Mouse (Mus musculus) gastrocnemius, postnatal 14 days (tissue): Measurements from ENCODE around the gene Zfp534. TPM values are rescaled to one million over a fixed set of nuclear protein-coding genes. Genes with fewer than 3 reads are reported as not detected.
A peak's percentile ranks its signal among the peaks of the same experiment; 100 is the strongest.
"Not testable (repeated sequence)": the region's sequence is repeated elsewhere in the genome, so short reads cannot be mapped to it uniquely, and the experiment has no call there.

ENCODE experiments used
- DNase-seq: peaks from one replicate; pipeline ENCODE4 v3.0.0; 2021; ENCODE audit warnings: mixed read lengths
- intact Hi-C: fragments of 180-260 bp; cut with DNase I; formaldehyde crosslinking; loops from one replicate; pipeline ENCODE4 v1.15.1; 2025; ENCODE audit warnings: low total_unique reads
- long read RNA-seq, 2 experiments: library from polyadenylated mRNA; stranded (forward); transcript quantifications; one replicate each; pipeline ENCODE4 v2.0.0; 2021
- total RNA-seq, 2 experiments: library from RNA; stranded (reverse); gene quantifications; 2 replicates each; pipeline ENCODE4 v1.2.3; 2021

Gene Zfp534
- under 1 TPM in 1 of 2 experiments, not detected in 1; 0.08 TPM for total RNA-seq
- long read RNA-seq, experiment 1: 0 reads
- long read RNA-seq, experiment 2: 0 reads

GRCm38 (mm10) chr4:147702453-147702852, at the start of gene Zfp534:
Gene Zfp534 (minus strand): TSS chr4:147702553.
- intact Hi-C loops, DNase-seq: not testable (repeated sequence)

- intact Hi-C loops, DNase-seq: not testable (repeated sequence)
Observed at GRCm38 (mm10) chr4:147746255-147746654, 43.9 kb upstream of the Zfp534 start.

DNA sequence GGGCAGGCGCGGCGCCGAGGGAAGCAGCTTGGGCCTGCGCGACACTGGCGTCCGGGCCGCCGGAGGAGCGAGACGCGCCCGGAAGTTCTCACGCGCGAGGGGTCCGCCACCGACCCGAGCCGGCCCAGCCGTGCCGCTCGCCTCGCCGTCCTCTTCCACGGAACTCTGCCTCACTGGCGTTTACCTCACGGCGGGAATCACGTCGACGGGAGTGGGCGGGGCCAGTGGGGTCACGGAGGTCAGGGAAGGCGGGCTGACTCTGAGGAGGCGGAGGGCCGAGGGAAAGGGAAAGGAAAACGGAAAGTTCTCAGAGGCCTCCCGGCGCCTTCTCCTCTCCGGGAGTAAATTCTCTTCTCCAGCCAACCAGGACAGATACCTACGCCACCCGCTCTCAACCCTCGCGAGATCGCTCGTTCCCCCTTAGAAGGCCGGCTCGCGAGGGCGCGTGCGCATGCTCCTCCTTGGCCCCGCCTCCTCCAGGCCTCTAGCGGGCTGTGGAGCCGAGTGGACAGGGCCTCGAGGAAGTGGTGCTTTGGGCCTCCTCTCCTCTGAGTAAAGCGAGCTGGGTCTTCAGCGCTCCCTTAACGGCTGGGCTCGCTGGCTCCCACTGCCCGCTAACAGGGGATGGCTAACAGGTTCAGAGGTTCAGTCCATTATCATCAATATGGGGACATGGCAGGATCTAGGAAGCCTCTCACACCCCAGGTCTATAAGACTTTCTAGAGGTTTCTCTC, 36.5 kb upstream of the Zfp534 start:
- DNase-seq: peak; percentile 5

GRCm38 (mm10) chr4:147655245-147655644, 47.1 kb downstream of the Zfp534 start:
- intact Hi-C loops, DNase-seq: not testable (repeated sequence)

More for the DNA sequence above, 36.5 kb upstream of the Zfp534 start:
- intact Hi-C loops: not testable (repeated sequence)

- intact Hi-C loops: not testable (repeated sequence)
Observed at GRCm38 (mm10) chr4:147647407-147647806, 54.9 kb downstream of the Zfp534 start.

GRCm38 (mm10) chr4:147642413-147642812, 59.9 kb downstream of the Zfp534 start, which contains the start of gene Zfp979:
Gene Zfp979 (minus strand): TSS chr4:147642513.
- DNase-seq, intact Hi-C loops: not testable (repeated sequence)

More at GRCm38 (mm10) chr4:147647407-147647806, 54.9 kb downstream of the Zfp534 start:
- not testable (repeated sequence) for DNase-seq

GRCm38 (mm10) chr4:147641932-147642331, 60.4 kb downstream of the Zfp534 start:
- intact Hi-C loops, DNase-seq: not testable (repeated sequence)

- DNase-seq, intact Hi-C loops: not testable (repeated sequence)
Observed at GRCm38 (mm10) chr4:147633818-147634262, 68.5 kb downstream of the Zfp534 start.

Other genes starting within 250 kb of the Zfp534 start
- 1 to 10 TPM; 3.5 to 3.8 TPM for gene Zfp982, start 210.1 kb downstream of the Zfp534 start, total RNA-seq
- gene Gm16503, start 162.3 kb downstream of the Zfp534 start, total RNA-seq: under 1 TPM; 0.18 to 0.21 TPM
- under 1 TPM; 0.12 to 0.18 TPM for gene Zfp985, start 149.3 kb downstream of the Zfp534 start, total RNA-seq
- 1 to 10 TPM; 1.3 to 1.5 TPM for gene Zfp979, start 60.0 kb downstream of the Zfp534 start, total RNA-seq
- 1 to 10 TPM; 1.7 to 2.0 TPM for gene Zfp984, start 107.2 kb upstream of the Zfp534 start, total RNA-seq
- gene Zfp933, start 145.8 kb upstream of the Zfp534 start, total RNA-seq: 1 to 10 TPM; 8.9 to 9.2 TPM
- gene Miip, start 166.3 kb upstream of the Zfp534 start, total RNA-seq: 1 to 10 TPM; 4.4 to 5.1 TPM
- gene Fv1, start 166.4 kb upstream of the Zfp534 start, total RNA-seq: 1 to 10 TPM; 3.2 to 3.4 TPM
- gene Mfn2, start 202.2 kb upstream of the Zfp534 start, total RNA-seq: 100 to 1,000 TPM; 292 to 356 TPM
- 10 to 100 TPM; 43.4 to 48.8 TPM for gene Plod1, start 234.2 kb upstream of the Zfp534 start, total RNA-seq
- 10 to 100 TPM; 22.1 to 23.8 TPM for gene 2510039O18Rik, start 238.3 kb upstream of the Zfp534 start, total RNA-seq